Mouse (Mus musculus): ENCODE results near the gene Agpat4.

Agpat4 gene

DNA sequence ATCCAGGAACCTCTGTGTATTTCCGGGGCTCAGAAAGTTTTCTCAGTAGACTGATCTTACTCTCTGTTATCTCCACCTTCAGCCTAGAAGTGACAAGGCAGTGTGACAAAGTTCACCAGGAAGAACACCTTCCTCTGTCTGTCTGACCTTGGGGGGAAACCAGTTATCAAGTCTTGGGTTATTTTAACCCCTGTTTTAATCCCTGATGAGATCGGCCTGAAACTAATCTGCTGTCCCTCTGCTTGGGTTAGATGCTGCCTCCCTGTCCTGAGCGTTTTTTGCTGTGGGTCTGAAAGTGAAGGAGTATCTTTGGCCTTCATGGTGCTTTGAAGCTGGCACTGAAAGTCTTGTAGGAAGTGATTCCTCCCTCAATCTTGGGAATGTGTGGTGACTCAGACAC lies 4.7 kb downstream of the Agpat4 start:
- DNase-seq: no peak

DNA sequence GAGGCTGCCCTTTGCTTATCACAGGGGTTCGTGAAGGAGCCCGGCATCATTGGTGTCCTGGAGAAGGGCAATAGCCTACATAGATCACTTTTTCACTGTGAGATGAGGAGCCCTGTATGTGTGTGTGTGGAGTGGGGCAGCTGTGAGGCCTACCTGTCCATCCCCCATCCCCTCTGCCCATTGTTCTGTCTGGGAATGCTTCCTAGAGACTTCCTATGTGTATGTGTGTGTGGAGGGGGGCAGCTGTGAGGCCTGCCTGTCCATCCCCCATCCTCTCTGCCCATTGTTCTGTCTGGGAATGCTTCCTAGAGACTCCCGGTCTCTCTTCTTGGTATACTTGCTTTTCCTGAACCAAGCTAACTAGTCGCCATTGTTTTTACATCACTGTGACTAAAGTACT lies 8.6 kb downstream of the Agpat4 start:
- DNase-seq: no peak

DNA sequence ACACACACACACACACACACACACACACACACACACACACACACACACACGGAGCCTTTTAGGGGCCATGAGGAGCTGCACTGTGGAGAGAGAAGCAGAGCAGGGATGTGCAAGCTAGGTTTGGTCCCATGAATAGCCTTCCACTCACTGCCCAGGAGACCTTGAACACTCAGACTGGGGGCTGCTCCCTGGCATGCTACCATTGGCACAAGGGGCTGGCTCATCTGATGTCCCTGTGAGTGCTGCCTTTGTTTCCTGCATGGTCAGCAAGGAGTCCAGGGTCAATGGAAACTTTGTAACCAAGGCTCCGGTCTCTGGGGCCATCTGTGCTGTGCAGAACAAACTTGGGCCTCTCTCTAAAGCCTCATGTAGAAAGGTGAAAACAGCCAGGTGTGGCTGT lies 10.5 kb downstream of the Agpat4 start:
- no peak for DNase-seq

DNA sequence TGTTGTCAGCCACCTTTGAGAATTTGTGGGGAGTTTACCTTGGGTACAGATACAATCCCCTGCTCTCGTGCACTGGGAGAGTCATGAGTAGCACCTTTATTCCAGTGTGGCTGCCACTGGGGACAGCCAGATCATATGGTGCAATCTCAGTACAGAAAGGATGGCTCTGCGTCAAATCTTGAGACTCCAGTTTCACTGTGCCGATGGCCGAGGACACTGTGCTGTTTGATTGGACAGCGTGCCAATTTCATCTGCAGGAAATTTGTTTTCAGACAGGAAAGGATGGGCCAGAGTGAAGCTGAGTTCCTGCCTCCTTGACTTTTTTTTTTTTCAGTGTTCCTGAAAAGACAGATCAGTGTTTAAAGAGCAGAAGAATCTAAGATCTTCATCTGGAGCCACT lies 12.7 kb downstream of the Agpat4 start:
- DNase-seq: no peak

DNA sequence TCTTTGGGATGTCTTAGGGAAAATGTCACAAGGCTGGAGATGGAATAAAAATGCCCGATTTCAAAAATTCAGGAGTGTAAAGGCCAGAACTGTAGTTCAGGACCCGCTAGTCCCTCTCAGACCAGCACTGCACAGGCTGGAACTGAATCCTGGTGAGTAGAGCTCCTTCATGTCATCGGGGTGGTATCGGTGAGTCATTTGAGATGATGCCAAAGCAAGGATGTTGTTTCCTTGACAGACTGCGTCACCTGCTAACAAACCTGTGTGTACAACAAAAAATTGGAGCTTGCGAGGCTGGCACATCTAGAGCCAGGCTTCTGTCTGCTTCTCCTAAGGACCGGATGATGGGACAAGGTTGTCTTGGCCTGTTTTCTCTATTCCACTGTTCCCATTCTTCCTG lies 13.1 kb downstream of the Agpat4 start:
- DNase-seq: peak in 1 of 2 experiments; percentile 11

DNA sequence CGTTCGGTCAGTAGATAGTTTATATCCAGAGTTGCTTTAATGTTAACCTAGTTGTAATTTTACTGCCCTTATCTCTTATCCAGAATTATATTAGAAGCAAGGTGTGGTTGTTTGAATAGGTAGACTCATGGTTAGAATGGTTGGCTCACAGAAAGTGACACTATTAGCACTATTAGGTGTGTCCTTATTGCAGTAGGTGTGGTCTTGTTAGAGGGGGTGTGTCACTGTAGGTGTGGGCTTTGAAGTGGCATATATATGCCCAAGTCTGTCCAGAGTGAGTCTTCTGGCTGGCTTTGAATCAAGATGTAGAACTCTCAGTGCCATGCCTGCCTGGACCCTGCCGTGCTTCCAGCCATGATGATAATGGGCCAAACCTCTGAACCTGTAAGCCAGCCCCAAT lies 14.4 kb downstream of the Agpat4 start:
- no peak for DNase-seq

DNA sequence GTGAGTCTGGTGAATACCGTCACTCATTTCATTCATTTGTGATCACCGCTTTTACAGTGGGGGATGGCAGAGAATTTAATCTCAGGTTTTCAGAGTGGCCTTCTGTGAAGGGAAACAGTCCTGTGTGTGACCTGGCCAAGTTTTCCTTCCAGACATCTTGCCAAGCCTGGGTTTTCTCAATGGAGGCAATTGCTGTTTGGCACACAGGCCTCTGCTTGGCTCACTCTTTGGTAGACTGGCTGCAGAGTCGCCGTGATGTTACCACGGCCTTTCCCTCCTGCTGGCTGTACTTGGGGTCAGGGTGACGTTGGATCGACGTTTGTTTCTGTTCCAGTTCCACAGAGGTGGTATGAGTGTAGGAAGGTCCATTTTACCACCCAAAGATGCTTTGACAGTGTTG lies 15.5 kb downstream of the Agpat4 start:
- DNase-seq: peak; percentile 71 to 75

DNA sequence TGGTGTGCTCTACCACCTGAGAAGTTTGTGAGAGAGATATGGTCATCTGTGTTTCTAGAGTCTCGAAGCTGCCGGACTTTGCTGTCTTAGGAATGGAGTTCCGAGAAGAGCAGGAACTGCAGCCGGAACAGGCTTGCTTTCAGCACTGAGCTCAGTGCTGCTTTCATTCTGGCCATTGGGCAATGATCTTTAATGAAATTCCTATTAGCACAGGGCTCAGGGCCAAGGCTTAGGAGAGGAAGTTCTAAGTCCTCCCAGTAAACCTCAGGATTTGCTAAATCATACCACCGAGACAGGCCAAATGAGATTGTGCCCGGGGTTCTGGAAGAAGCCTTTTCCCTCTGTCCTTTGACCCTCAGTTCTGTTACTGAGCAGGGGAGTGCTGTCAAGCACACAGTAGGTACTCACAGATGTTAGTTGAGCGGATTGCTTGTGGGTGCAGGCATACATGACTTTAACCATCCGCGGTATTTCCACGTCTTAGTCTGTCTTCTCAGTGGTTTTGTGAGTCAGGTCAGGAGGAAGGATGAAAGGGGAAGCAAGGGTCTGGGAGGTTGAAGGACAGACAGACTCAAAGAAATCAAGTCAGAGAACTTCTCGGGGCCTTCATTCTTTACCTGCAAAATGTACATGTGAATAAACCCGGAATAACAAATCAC lies 16.6 kb downstream of the Agpat4 start:
- DNase-seq: no peak

DNA sequence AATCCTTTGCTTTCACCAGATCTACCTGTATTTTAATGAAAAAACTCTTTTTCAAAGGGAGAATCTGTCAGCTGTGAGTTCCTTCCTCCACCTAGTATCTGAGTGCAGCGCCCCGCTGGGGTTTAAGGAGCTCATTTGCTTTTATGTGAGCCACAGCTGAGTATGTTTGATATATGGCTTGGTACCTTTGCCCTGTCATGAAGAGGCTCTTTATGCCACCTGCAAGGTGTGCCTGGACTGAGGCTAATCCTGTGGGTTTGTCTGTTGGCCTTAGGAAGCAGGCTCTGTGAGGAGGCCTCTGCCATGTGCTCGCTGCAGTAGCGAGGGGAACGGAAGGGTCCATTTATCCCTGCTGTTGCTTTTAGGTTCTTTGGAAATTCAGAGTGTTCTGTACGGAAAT lies 19.9 kb downstream of the Agpat4 start:
- no peak for DNase-seq

DNA sequence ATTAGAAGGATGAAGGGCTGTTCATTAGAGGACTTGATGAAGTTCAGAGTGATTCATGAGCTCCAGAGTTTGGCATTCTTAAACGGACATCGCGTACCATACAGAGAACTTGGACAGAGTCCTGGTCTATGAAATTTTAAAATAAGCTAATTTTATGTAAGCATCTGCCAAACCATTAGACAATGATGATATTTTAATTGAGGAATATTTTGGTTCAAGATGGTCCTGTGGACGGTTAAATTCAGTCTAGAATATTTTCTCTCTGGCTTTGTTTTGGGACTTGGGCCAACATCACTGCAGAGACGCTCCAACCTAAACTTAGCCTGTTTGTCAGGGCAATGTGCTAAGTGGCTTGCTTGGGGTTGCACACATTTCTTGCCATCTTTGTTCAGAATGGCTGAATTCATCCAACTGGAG lies 25.5 kb downstream of the Agpat4 start:
- no peak for DNase-seq

DNA sequence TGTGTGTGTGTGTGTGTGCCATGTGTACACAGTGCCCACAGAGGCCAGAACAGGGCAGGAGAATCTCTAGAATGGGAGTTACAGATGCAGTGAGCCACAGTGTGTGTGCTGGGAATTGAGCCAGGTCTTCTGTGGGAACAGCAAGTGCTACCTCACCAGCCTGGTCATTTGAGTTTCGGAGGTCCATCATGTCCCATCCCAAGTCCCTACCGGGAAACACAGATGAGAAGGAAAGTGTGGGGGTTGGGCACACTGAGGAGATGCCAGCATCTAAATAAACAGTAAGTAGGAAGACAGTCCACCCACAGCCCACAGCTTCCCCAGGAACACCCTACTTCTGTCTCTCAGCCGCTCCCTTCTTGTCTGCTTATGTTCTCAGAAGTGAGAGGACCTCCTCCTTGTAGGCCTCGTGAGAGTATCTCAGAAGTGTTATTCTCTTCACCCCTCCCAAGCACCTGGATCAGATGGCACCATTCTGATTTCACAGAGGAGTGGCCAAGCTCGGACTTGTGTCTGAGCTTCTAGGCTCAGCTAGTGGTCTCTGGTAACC lies 27.7 kb downstream of the Agpat4 start:
- no peak for DNase-seq

DNA sequence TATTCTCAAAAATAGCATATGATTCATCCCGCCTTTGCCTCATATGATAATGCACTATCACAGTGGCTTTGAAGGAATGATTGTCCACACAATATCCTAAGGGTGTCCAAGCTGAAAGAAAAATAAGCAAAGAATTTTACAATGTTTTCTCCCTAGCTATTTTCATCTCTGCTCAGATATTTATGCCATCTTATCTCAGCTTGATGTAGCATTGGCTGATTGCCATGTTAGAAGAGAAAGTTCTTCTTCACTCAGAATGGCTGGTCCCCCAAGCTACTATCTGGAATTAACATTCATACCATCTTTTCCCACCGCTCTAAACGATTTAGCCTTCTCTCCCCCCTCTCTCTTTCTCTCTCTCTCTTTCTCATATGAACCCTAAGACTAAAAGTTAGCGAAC lies 29.3 kb downstream of the Agpat4 start:
- DNase-seq: no peak

DNA sequence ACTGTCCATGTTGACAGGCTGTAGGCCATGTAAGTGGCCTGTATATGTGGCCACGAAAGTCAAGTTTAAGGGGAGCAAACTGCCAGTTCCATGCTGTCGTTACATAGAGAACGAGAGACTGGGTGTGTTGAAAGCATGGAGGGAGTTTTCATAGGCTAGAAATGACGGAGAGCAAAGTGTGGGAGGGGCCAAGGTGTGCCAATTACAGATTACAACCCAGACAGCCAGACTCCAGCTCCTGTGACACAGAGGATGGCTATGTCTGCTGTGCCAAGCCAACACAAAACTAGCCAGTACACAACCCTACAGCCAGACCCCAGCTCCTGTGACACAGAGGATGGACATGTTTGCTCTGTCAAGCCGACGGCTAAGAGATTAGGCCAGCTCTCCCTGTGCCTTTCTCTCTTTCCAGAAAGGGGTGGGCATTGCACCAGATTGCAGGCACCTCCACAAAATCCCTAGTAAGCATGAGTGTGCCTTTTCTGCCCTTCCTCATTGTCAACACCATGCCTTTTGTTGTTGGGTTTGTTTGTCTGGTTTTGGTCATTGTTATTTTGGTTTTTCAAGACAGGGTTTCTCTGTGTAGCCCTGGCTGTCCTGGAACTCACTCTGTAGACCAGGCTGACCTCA lies 30.8 kb downstream of the Agpat4 start:
- no peak for DNase-seq

DNA sequence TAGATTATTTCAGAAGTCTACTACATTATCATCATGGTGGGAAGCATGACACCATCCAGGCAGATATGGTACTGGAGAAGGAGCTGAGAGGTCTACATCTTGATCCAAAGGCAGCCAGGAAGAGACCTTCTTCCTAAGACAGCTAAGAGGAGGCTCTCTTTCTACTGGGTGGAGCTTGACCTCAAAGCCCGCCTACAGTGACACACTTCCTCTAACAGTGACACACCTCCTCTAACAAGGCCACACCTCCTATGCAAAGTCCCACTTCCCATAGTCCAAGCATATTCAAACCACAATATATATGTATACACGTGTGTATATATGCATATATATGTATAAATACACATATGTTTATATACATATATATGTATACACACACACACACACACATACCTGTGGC lies 32.5 kb downstream of the Agpat4 start:
- no peak for DNase-seq

DNA sequence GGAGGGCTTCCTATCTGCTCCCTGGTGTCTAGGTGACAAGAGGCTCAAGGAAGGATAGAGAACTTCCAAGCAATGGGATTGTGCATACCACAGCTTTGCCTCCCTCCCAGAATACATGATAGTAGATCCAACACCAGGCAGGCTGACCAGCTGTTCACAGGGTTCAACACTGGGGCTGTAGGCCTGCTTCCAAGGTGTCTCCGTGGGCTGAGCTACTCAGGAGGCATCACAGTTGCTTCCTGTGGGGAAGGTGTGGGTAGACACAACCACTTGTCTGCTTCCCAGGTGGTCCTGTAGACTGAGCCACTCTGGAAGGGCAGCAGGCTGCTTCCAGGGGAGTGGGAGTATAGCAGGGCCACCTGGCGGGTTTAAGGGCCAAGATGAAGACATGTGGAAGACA lies 35.8 kb downstream of the Agpat4 start:
- no peak for DNase-seq

DNA sequence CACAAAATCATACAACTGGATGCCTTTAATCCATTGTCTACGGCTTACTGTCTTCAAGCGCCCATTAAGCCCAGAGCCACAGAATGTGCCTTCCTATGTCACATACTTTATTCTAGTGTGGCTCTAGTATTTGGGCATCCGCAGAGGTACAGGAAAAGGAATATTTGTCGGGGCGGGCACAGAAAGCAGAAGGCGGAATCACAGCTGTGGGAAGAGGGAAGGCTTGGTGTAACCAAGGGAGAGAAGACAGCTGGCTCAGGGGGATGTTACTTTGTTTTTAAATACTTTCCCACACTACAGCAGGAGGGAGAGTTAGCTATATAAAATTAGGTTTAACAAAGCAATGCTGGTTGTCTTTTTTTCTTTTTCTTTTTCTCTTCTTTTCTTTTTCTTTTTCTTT lies 36.7 kb downstream of the Agpat4 start:
- DNase-seq: no peak

DNA sequence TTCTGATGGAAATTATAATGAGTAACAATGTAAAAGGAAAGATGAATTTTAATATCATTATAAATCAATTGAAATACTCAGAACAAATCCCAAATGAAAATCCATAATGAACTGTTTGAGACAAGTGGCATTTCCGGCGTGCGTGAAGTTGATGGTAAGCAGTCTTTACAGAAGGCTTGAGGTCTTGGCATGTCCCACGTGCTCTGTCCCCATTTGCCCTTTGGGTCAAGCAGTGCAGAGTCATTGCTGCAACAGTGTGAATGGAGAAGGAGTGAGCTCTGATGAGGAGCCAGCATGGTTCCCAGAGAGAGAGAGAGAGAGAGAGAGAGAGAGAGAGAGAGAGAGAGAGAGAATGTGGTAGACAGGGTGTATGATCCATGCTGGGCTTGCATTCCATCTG lies 37.4 kb downstream of the Agpat4 start:
- DNase-seq: no peak

DNA sequence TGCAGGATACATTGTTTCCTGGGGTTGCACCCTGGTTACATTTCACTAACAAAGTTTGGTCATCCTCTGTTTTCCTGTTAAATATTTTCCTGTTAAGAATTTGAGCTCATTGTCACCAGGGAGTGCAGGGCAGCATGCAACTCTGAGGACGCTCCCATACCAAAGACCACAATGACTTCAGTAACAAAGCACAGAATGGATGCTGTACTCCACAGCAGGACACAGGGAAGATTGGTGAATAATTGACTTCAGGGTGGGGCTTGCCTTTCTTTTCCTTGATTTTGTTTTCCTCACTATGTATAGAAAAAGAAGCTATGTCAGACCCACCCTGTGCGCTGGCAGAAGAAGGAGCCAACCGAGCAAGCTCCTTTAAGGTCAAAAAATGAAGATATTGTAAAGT lies 38.2 kb downstream of the Agpat4 start:
- no peak for DNase-seq

DNA sequence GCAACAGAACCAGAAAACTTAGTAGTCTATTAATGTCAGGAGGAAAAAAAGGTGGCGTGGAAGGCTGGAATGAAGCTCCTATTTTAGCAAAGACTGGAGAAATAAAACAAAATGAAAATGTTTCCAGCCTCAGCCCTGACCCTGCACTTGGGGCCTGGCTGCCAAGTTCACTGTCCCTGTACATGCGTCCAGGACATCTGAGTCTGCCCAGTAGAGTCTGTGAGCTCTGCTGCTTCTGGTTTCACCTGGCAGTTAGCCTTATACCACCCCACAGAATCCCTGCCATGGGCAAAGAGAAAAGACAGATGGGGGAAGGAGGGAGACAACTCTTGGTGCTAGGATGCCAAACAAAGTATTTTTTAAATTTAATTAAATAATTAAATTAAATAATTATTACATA lies 38.7 kb downstream of the Agpat4 start:
- peak; percentile 54 for DNase-seq

DNA sequence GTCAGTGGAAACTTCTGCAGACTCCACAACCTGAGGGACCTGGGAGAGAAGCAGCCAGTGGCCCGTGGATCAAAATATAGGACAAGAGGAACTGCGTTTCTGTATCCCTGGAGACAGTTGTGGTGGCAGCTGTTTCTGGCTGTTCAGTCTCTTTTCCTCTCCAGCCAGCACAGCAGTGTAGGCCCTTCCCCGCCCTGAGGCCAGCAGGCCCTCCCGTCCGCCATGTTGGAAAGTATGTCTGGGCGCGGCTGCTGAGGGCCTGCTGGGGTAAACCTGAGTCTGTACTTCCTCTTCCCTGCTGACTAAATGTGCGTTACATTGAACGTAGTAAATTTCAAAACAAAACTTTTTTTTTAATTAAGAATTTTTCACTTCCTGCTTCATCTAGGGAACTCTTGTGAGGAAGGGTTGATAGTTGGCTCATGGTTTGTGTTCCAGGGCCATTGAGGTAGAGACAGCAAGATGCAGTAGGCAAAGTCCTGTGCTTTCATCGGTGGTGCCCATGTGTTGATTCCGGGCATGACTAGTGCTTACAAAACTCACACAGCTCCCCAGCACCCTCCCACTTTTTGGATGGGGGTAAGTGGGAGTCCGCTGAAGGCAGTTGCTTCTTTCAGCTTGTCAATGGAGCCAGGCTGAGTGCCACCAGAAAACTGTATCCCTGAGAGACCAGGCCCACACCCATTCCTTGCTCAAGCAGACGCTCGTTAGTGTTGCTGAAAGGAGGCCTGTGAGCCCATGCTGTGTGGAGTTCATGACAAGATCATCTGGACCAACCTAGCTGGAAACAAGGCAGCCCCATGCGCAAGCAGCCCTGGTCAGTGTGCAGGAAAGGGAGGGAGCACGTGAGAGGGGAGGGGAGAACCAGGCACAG lies 40.9 kb downstream of the Agpat4 start:
- DNase-seq: no peak

DNA sequence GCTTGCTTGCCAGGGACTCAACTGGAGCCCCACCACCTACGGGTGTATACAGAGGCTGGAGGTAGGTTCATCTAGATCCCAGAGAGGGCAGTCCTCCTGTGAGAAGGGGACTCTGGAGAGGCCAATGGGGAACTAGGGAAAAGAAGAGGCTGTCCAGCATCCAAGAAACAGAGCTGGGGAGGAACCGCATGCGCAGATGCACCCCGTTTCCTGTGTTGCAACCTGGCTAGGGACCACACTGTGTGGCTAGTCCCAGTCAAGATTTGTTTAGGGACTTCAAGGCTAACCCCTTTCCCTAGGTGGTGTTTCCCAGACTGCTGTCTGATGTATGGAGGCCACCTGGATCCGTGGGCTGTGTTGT lies 41.5 kb downstream of the Agpat4 start:
- DNase-seq: no peak

DNA sequence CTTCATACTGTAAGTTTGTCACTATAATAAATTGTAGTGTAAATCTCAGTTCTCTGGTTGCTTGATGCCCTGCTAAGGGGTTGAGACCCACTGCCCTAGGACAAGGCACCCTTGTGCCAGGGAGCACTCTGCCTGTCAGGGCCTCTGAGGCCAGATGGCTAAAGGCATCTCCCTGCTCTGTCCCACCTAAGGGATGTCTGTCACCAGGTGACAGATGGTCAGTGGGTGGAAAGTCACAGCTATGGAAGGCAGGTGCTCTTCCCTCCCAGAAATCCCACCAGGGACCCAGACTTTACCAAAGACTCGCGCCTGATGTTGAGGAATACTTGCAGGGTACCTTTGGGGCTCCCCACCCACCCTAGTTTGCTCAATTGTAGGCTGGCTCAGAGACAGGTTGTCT lies 42.0 kb downstream of the Agpat4 start:
- DNase-seq: peak in 1 of 2 experiments; percentile 35

DNA sequence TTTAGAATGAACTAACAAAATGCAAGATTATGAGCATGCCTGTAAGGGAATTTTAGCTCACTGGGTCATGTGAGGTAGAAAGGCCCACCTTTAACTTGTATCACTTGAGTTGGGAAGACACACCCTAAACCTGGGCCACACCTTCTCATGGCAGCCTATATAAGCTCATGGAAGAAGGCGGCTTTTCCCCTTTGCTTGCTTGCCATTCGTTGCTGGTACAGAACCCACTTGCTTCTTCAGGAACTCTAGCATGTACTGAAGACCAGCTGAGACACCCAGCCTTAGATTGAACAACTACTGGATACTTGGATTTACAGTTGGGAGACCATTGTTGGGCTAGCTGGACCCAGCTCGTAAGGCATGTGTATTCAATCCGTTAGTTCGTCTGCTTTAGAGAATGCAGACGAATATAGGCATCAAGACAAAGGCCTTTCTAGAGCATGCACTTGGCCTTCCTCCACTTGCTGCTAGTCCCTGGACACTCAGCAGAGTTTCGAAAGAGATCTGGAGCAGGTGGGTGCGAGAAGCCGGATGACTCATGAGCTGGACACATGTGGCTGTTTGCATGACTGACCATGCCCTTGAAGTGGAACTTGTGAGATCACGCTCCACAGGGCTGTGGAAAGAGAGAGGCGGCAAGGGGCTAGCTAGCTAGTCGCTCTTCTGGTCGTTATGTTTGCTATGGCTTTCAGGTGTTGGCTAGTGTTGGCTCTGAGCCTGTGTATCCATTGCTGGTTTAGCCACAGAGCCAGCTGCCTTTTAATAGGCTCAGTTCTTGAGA lies 42.7 kb downstream of the Agpat4 start:
- no peak for DNase-seq

Data from cerebellum, postnatal 14 days (tissue).